ENCODE assay signal across 9 mouse cellular contexts in the genomic region with DNA sequence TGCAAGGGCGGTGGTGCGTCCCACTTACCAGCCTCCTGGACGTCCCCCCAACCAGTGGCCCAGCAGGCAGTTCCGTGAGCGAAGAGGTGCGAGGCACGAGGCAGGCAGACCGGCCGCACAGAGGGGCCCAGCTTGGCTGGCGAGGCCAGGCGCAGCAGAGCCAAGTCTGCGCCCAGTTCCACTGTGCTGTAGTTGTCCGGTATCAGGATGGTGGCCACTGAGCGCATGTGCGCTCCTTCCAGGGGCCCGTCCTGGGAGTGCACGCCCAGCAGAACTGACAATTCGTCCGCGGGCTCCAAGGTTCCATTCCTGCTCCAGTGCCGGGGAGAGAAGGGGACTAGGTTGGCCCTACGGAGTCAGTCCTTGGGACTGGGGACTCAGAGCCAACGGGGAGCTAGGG. TPM values are rescaled to one million over a fixed set of nuclear protein-coding genes. Genes with fewer than 3 reads are reported as not detected.
DNase-seq lines count a peak whose midpoint lies in the region; ATAC-seq lines count a peak whose summit lies in the region.
"Had no signal": no experiment of that assay in that cellular context is flagged by ENCODE, and none has a peak within 500 bp of the region (broad histone marks: within the 10 kb centered on the region; RNA-seq: fewer than 3 reads in every experiment).

No protein-coding gene starts in this region.

- H3K9me3 ChIP-seq in heart, embryonic 14.5 days (ENCODE audit: control insufficient read depth, low read length), result no peaks in the 10 kb centered on the region
- H3K9me3 ChIP-seq: midbrain, embryonic 12.5 days had no signal

- H3K27ac ChIP-seq in heart, embryonic 14.5 days (replicated peaks in 1 of 2; ENCODE audit: control insufficient read depth in 1 of 2, insufficient read depth in 1 of 2, low read depth in 2 of 2, low read length in 2 of 2), result no peak overlapping the region
- H3K27ac ChIP-seq: midbrain, embryonic 12.5 days had no signal

- ATAC-seq in heart, embryonic 14.5 days (ENCODE audit: insufficient number of reproducible peaks, insufficient read depth, low FRiP score, low read depth), result no peak

- peaks cover 0 to 3% of the 10 kb centered on the region in 2 experiments; a peak in 1 of 4 replicates for H3K4me1 ChIP-seq in heart, embryonic 14.5 days (ENCODE audit: control insufficient read depth in 2 of 2, insufficient read depth in 2 of 2, low read length in 2 of 2)
- H3K4me1 ChIP-seq: midbrain, embryonic 12.5 days had no signal

- H3K4me3 ChIP-seq in heart, embryonic 14.5 days (ENCODE audit: control insufficient read depth in 1 of 2, insufficient read depth in 1 of 2, low read depth in 1 of 2, low read length in 2 of 2), result peak overlapping the region; percentile 0 to 3; a peak in 2 of 4 replicates
- H3K4me3 ChIP-seq: midbrain, embryonic 12.5 days had no signal

- WGBS in heart, embryonic 14.5 days, result 3% methylated on average over 23 of the region's 23 CpGs

- no peaks in the 10 kb centered on the region for H3K36me3 ChIP-seq in heart, embryonic 14.5 days (ENCODE audit: control insufficient read depth, insufficient read depth, low read length)
- H3K36me3 ChIP-seq: midbrain, embryonic 12.5 days had no signal

- peak overlapping the region; percentile 26 for H3K4me2 ChIP-seq in heart, embryonic 14.5 days (ENCODE audit: low read length)
- H3K4me2 ChIP-seq: midbrain, embryonic 12.5 days had no signal

- H3K27me3 ChIP-seq in heart, embryonic 14.5 days (ENCODE audit: control insufficient read depth, insufficient read depth, low read length), result peaks cover 28% of the 10 kb centered on the region

- H3K9ac ChIP-seq in heart, embryonic 14.5 days (ENCODE audit: low read length), result no peak overlapping the region
- H3K9ac ChIP-seq: midbrain, embryonic 12.5 days had no signal

- peak; percentile 42 for DNase-seq in kidney, postnatal 10 days
- no peak for DNase-seq in kidney, postnatal 36 days
- peak; percentile 49 for DNase-seq in embryo, embryonic 10 days (ENCODE audit: low spot score)
- peak; percentile 34 to 55 for DNase-seq in lung, postnatal 4 days
- no peak for DNase-seq in layer of hippocampus, adult 9-10 months (ENCODE audit: low spot score)
- no peak for DNase-seq in thymus, postnatal 0 days (ENCODE audit: low spot score)
- DNase-seq in thymus, postnatal 10 days (ENCODE audit: low spot score in 2 of 2), result no peak

RNA-seq across cellular contexts. Expression of a gene that starts 1.9 kb away (rescaled TPM):
- 9.2 and 10.1 TPM in 2 replicates for polyA plus RNA-seq in heart, embryonic 14.5 days (2014; fragmentation: Nextera tagmentation; extraction: Ambion mirVana)
- 7.8 and 11.1 TPM in 2 replicates for polyA plus RNA-seq in thymus, postnatal 0 days (2015; fragmentation: Nextera tagmentation; extraction: Ambion mirVana)

RNA-seq across cellular contexts. Expression of a gene that starts 14.7 kb away (rescaled TPM):
- 0.23 and 0.62 TPM in 2 replicates for polyA plus RNA-seq in heart, embryonic 14.5 days (2014; fragmentation: Nextera tagmentation; extraction: Ambion mirVana)
- polyA plus RNA-seq in thymus, postnatal 0 days (2015; fragmentation: Nextera tagmentation; extraction: Ambion mirVana), result 2.9 and 3.3 TPM in 2 replicates

RNA-seq across cellular contexts. Expression of a gene that starts 22.6 kb away (rescaled TPM):
- 40.6 and 41.0 TPM in 2 replicates for polyA plus RNA-seq in heart, embryonic 14.5 days (2014; fragmentation: Nextera tagmentation; extraction: Ambion mirVana)
- 178 and 286 TPM in 2 replicates for polyA plus RNA-seq in thymus, postnatal 0 days (2015; fragmentation: Nextera tagmentation; extraction: Ambion mirVana)

RNA-seq across cellular contexts. Expression of a gene that starts 32.3 kb away (rescaled TPM):
- polyA plus RNA-seq in heart, embryonic 14.5 days (2014; fragmentation: Nextera tagmentation; extraction: Ambion mirVana), result 28.3 and 28.7 TPM in 2 replicates
- 40.7 and 43.0 TPM in 2 replicates for polyA plus RNA-seq in thymus, postnatal 0 days (2015; fragmentation: Nextera tagmentation; extraction: Ambion mirVana)

RNA-seq across cellular contexts. Expression of a gene that starts 40.7 kb away (rescaled TPM):
- polyA plus RNA-seq in heart, embryonic 14.5 days (2014; fragmentation: Nextera tagmentation; extraction: Ambion mirVana), result 167 and 178 TPM in 2 replicates
- 80.5 and 87.0 TPM in 2 replicates for polyA plus RNA-seq in thymus, postnatal 0 days (2015; fragmentation: Nextera tagmentation; extraction: Ambion mirVana)

Comparison
In these comparisons a context has a peak if more than half of its experiments do, and no peak if none do; other contexts are left out.
1. DNase-seq: peak in kidney, postnatal 10 days (single experiment), embryo, embryonic 10 days (single experiment) and lung, postnatal 4 days (2 of 2); none in kidney, postnatal 36 days (0 of 2), layer of hippocampus, adult 9-10 months (single experiment), thymus, postnatal 0 days (single experiment) and thymus, postnatal 10 days (0 of 2).